Mouse (Mus musculus) layer of hippocampus, postnatal 10 days (tissue): ENCODE measurements at regions not wholly inside any gene's neighbourhood (a gene's known extent, or its start where the extent isn't known, plus 50 kb on each side); places are given as distances from the start of the nearest gene placed in this dataset.
"Not testable (repeated sequence)": the region's sequence is repeated elsewhere in the genome, so short reads cannot be mapped to it uniquely, and the experiment has no call there.

Experiments
- DNase-seq, 2 experiments: peaks; one replicate each; pipeline ENCODE4 v3.0.0; 2021; ENCODE audit warnings: low spot score in 2 of 2

DNA sequence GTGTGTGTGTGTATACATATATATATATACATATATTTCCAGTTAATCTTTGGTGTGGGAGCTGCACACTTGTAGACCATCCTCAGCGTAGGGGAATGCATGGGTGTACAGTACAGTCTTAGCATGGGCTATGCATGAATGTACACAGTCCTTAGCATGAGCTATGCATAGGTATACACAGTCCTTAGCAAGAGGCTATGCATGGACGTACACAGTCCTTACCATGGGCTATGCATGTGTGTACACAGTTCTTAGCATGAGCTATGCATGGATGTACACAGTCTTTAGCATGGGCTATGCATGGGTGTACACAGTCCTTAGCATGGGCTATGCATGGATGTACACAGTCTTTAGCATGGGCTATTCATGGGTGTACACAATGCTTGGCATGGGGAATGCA lies 70.5 kb downstream of the Rchy1 start:
- DNase-seq = no peak

GRCm38 (mm10) chr5:91881771-91882170 lies 81.1 kb downstream of the Rchy1 start:
- no peak for DNase-seq

GRCm38 (mm10) chr5:91880231-91880630 lies 82.6 kb downstream of the Rchy1 start:
- DNase-seq = no peak

- no peak for DNase-seq
Observed at GRCm38 (mm10) chr5:91878627-91879026, 84.2 kb downstream of the Rchy1 start.

GRCm38 (mm10) chr5:91876682-91877031 lies 86.2 kb downstream of the Rchy1 start:
- DNase-seq = no peak

DNA sequence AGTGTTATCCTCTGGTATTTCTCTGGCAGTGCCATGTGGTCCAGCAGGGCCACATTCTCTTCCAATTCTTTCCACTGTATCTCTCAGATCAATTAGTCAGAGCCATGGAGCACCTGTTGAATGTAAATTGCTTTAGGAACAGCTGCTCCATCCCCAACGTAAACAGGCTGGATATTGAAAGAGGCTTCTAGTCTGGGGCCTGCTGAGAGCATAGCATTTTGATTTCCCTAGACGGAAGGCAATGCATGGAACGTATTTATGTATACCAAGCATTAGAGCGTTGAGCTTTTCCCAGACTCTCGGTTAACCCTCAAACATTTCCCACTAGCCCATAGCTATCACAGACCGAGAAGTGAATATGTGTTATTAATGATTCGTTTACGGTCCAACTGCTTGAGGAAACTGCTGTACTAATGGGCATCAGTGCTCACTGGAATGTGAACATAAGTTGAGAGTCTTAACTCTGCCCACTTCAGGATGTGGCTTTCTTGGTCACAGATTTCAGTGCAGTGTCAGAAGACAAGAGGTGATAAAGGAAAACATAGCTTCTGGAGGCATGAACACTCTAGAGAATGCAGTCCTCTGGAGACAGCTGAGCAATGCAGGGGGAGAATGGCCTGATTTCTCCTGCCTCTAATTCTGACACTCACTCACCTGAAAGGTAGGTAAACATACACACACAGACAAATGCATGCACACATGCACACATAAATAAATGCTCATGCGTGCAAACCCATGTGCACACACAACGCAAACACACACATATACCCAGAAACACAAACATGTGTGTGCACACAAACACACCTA lies 86.8 kb downstream of the Rchy1 start:
- no peak for DNase-seq

DNA sequence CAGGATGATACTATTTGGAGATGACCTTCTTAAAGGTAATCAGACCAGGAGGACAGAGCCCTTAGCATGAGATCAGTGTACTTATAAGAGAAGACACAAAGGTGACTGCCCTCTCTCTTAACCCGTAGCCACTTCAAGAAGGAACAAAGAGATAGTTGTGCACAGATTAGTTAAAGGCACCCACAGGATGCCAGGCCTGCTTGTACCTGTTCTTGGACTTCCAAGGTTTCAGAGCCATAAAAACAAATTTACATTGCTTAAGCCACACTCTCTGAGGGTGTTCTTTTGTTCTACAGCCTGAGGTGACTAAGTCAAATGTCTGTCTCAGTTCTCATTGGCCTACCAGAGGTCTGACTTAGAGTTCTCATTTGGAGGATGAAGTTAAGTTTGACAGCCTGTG lies 90.1 kb downstream of the Rchy1 start:
- no peak for DNase-seq

GRCm38 (mm10) chr5:91869791-91870190 lies 93.1 kb downstream of the Rchy1 start:
- DNase-seq = no peak

GRCm38 (mm10) chr5:91866184-91866583 lies 96.7 kb downstream of the Rchy1 start:
- DNase-seq = no peak

- DNase-seq = no peak
Observed at GRCm38 (mm10) chr5:91865365-91865764, 97.5 kb downstream of the Rchy1 start.

GRCm38 (mm10) chr5:91862843-91863242 lies 100.0 kb downstream of the Rchy1 start:
- no peak for DNase-seq

DNA sequence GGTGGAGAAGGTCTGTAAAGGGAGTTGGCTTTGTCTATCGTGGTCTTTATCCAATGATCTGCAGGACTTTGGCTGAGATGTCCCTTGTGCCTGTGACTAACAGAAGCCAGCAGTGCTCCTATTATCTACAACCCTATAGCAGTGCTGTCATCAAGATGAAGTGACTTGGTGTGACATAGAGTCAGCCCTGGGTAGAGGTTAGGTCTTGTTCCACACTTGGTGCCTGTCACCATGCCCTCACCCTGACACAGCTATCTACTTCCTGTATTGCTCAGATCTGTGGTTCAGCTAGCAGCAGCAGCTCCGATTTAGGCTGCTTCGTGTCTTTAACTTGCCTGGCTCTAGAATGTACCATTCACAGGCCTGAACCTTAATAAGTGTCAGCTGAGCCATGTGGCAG lies 100.6 kb downstream of the Rchy1 start:
- DNase-seq = no peak

DNA sequence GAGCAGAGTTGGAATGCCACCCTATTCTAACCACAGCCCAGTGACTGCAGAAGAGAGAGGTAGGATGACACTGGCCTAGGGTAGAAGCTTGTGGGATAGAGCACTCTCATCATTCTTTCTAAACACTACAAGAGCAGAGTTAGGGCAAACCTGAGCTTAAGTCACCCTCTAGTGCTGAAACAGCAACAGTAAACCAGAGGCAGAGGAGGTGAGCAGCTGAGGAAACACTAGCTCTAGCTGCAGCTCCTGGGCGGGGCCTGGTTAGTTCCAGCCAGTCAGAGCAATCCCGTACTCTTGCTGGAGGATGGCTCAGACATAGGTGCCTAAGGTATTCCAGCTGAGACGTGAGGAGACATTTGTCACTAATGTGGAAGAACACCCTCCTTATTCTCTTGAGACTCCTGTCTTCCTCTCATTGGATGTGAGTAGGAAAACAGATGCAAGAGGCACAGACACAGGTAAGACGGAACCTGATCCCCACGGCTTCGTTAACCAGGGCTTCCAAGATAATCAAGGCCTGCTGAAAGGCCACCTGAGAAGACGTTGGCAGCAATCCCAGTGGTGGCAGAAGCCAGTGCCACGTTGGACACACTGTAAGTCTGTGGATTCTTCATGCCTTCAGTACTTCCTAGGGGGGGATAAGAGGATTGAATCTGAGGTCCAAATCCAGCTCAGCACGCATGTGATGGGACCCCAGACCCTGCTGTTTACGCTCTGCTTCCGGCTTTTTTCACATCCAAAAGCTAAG lies 101.3 kb downstream of the Rchy1 start:
- no peak for DNase-seq

DNA sequence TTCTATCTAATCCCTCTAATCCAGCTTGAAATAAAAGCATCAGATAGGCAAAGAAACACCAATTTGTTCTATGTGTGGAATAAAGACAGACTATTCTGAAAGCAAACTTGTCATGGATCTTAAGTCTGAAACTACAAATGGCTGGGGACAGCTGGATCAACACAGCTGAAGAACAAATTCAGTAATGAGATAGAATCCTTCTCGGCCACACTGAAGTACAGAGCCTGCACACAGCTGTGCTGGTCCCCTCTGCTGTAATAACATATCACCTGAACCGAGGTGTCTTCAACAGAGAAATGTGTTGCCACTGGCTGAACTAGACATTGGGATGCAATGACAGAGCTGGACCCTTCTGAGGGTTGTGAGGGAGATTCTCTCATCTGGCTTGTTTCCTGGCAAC lies 102.4 kb downstream of the Rchy1 start:
- DNase-seq = no peak

DNA sequence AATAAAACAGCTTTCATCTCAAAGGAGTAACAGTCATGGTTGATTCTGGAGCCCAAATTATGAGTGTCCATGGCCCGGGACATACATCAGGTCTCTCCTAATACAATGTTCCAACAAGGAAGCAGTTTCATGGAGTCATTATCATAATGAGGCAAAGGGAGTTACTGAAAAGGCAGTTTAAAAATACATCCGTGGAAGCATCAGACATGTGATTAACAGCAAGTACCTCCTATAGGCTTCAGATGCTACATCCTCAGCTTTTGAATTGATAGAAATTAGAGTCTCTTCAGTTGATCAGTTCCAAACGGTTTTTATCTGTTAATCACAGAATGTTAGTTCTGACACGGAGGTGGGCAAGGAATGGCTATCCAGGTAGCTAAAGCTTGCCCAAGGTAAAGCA lies 110.5 kb downstream of the Rchy1 start:
- DNase-seq = no peak

DNA sequence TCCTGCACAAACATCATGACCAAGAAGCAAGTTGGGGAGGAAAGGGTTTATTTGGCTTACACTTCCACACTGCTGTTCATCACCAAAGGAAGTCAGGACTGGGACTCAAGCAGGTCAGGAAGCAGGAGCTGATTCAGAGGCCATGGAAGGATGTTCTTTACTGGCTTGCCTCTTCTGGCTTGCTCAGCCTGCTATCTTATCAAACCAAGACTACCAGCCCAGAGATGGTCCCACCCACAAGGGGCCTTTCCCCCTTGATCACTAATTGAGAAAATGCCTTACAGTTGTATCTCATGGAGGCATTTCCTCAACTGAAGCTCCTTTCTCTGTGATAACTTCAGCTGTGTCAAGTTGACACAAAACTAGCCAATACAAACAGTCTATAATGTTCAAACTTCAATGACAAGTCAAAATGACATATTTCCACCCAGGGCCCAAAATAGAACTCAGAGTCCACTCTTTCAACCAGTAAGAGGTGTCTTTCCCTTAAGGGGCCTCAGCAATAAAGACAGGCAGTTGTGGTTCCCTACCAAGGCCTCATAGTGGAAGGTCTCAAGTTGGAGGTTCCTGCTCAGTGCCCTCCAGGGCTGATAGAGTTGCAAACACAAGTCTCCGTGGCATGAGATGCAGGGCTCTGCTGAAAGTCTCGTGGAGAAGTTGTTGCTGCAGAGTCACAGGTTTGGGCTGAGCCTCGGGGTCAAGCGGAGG lies 111.9 kb downstream of the Rchy1 start:
- DNase-seq = not testable (repeated sequence)

DNA sequence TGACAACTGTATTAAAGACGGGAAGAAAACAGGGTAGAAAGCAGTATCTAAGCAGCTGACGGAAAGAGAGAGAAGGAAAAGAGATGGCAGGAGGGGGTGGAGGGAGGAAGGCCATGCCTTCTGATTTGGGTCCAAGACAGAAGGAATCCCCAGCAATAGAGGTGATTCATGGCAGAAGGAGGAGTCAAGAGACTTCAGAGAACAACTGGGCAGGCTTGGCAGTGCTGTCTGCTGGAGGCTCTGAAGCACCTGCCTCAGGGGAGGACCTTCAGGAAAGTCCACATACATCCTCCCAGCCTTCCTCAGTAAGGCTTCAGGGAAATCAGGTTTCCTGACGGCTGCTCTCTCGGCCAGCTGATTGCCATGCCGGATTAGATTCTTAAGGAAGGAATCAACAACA lies 112.4 kb downstream of the Rchy1 start:
- no peak for DNase-seq

- DNase-seq = no peak
Observed at GRCm38 (mm10) chr5:91849533-91849932, 113.3 kb downstream of the Rchy1 start.

- DNase-seq = no peak
Observed at GRCm38 (mm10) chr5:91849114-91849513, 113.8 kb downstream of the Rchy1 start.

DNA sequence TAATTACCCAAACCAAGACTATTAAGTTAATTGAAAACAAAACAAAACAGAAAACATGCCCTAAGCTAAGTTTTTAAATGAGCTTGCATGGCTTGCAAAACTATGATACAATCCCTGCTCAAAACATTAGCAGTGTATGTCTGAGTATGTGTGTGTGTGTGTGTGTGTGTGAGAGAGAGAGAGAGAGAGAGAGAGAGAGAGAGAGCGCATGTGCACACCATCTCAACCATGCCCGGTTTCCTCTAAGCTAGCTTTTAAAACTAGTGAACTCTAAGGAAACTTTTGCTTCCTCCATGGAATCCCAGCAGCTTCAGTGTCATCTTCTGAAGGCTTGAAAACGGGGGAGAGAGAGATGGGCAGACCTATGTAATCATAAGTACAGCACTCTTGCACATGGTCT lies 114.3 kb downstream of the Rchy1 start:
- no peak for DNase-seq

DNA sequence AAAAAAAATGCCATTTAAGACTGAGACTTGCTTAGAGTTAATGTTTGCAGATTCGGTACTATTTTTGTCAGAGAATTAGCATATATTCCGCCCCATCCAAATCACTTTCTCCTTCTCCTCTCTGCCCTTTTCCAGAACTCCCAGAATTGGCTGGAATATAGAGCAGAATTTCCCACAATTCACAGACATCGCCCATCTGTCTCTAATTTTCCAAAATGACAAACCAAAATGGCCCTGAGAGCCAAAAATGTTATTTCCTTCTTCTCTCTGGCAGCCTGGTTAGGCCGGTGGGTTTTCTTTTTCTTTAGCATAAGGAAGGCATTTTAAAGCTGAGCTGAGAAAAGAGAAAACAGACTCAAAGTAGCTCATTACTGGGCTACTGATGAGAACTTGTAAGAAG lies 119.8 kb downstream of the Rchy1 start:
- DNase-seq = no peak

GRCm38 (mm10) chr5:91841066-91841465 lies 121.8 kb downstream of the Rchy1 start:
- DNase-seq = no peak
